Mouse (Mus musculus) small intestine, adult 2 months (tissue): Measurements from ENCODE around the gene Hivep3. TPM values are rescaled to one million over a fixed set of nuclear protein-coding genes. Genes with fewer than 3 reads are reported as not detected.

Experiments used
- H3K27ac ChIP-seq: fragments of 200-500 bp; 2 replicates; pipeline ENCODE4 v1.5.1; 2012; ENCODE audit warnings: low read depth, low read length, control low read depth, inconsistent platforms; ENCODE audit not compliant: insufficient read depth
- H3K27me3 ChIP-seq: fragments of 200-500 bp; 2 replicates; pipeline ENCODE4 v1.6.1; 2012; ENCODE audit warnings: mild to moderate bottlenecking, moderate library complexity, low read length, inconsistent platforms; ENCODE audit not compliant: control insufficient read depth, insufficient read depth
- H3K36me3 ChIP-seq: fragments of 200-500 bp; 2 replicates; pipeline ENCODE4 v1.6.1; 2012; ENCODE audit warnings: mild to moderate bottlenecking, low read length, control low read depth, inconsistent platforms; ENCODE audit not compliant: control insufficient read depth, insufficient read depth
- H3K4me1 ChIP-seq: fragments of 200-500 bp; 2 replicates; pipeline ENCODE4 v1.6.1; 2012; ENCODE audit warnings: low read length, inconsistent platforms, mixed read lengths; ENCODE audit not compliant: control insufficient read depth, insufficient read depth, insufficient read length
- H3K4me3 ChIP-seq: fragments of 200-500 bp; 2 replicates; pipeline ENCODE4 v1.5.1; 2012; ENCODE audit warnings: low read depth, mild to moderate bottlenecking, control low read depth, inconsistent platforms, low read length, moderate library complexity
- CTCF ChIP-seq: fragments of 200-500 bp; IDR thresholded peaks from 2 replicates; pipeline ENCODE4 v1.5.1; 2012; ENCODE audit warnings: low read depth, mild to moderate bottlenecking, control low read depth, inconsistent platforms, low read length, moderate library complexity, mixed read lengths; ENCODE audit not compliant: insufficient replicate concordance, insufficient read length; ENCODE audit errors: extremely low read depth
- POLR2A ChIP-seq: fragments of 200-500 bp; IDR thresholded peaks from 2 replicates; pipeline ENCODE4 v1.6.1; 2012; ENCODE audit warnings: low read depth, mild to moderate bottlenecking, control low read depth, inconsistent platforms, low read length, moderate library complexity
- WGBS: fragments of 180-500 bp; shearing (Covaris S2); methylation state at CpG from one replicate; pipeline ENCODE4 v1.1.7; 2018; 5-methylcytosine and 5-hydroxymethylcytosine counted together
- polyA plus RNA-seq: library from polyadenylated mRNA; depleted of rRNA; stranded (reverse); fragments of >200 nt; gene quantifications from 2 replicates; pipeline ENCODE4 v1.2.3, GENCODE M21; 2012

Hivep3 gene
- polyA plus RNA-seq, 1 experiment = 3.3 TPM

GRCm38 (mm10) chr4:120161166-120161949 lies 427.8 kb downstream of the Hivep3 start, which contains the start of gene Edn2:
TSS of gene Edn2 (plus strand) at chr4:120161206.
- Histone ChIP-seq H3K4me1 (peaks cover 45% of the 10 kb centered on the region), H3K4me3 (peak within 1 kb of the TSS; percentile 81), H3K36me3 (peaks cover 23% of the 10 kb centered on the region), H3K27me3 (no peaks in the 10 kb centered on the region), H3K27ac (peak within 1 kb of the TSS; percentile 97)
- WGBS = 12% methylated on average over 29 of the region's 29 CpGs
- TF ChIP-seq CTCF = no peak
- peak; percentile 97 for TF ChIP-seq POLR2A

DNA sequence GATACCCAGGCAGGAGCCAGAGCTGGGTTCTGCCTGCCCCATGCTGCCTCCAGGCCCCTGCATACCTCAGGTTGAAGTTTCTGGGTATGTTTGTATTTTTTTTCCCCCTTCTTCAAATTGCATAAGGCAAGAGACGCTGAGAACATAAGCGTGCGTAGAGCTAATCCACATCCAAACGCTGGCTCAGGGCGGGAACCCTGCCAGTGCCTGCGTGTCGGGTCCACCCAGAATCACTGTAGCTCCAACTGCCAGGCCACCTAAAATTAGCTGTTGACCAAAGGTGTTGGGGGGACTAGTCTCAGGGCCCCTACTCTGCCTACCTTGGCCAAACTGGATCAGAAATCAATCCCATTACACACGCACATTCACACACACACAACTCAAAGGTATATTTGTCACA lies 429.0 kb downstream of the Hivep3 start:
- H3K27ac ChIP-seq = no peak overlapping the region
- no peak for TF ChIP-seq POLR2A
- no peak for TF ChIP-seq CTCF
- peaks cover 33% of the 10 kb centered on the region for H3K36me3 ChIP-seq
- H3K27me3 ChIP-seq = no peaks in the 10 kb centered on the region
- H3K4me3 ChIP-seq = peak overlapping the region; percentile 81
- peaks cover 55% of the 10 kb centered on the region for H3K4me1 ChIP-seq
- WGBS = 22% methylated on average over 8 of the region's 8 CpGs

GRCm38 (mm10) chr4:120163242-120163641 lies 429.7 kb downstream of the Hivep3 start:
- TF ChIP-seq CTCF = no peak
- no peak for TF ChIP-seq POLR2A
- H3K27ac ChIP-seq = 0 out of 2 replicates have a peak overlapping the region, but pooled peaks have one; percentile 25
- WGBS = 20% methylated on average over 10 of the region's 11 CpGs
- H3K4me1 ChIP-seq = peaks cover 58% of the 10 kb centered on the region
- H3K36me3 ChIP-seq = peaks cover 33% of the 10 kb centered on the region
- H3K27me3 ChIP-seq = no peaks in the 10 kb centered on the region
- peak overlapping the region; percentile 81 for H3K4me3 ChIP-seq

GRCm38 (mm10) chr4:120164316-120164715 lies 430.7 kb downstream of the Hivep3 start:
- no peak for TF ChIP-seq CTCF
- no peak for TF ChIP-seq POLR2A
- H3K4me3 ChIP-seq = peak overlapping the region; percentile 81; the same call in 1 of the 2 replicates
- no peaks in the 10 kb centered on the region for H3K27me3 ChIP-seq
- peaks cover 33% of the 10 kb centered on the region for H3K36me3 ChIP-seq
- no peak overlapping the region for H3K27ac ChIP-seq
- WGBS = 56% methylated on average over 5 of the region's 5 CpGs
- H3K4me1 ChIP-seq = peaks cover 67% of the 10 kb centered on the region

- WGBS = 35% methylated on average over 6 of the region's 6 CpGs
- Histone ChIP-seq H3K4me3 (no peak overlapping the region), H3K4me1 (peaks cover 68% of the 10 kb centered on the region), H3K27ac (peak overlapping the region; percentile 91), H3K27me3 (no peaks in the 10 kb centered on the region), H3K36me3 (peaks cover 33% of the 10 kb centered on the region)
- TF ChIP-seq CTCF (0 out of 2 replicates have a peak, but pooled peaks have one; percentile 0), POLR2A (no peak)
Observed at GRCm38 (mm10) chr4:120167778-120168177, 434.2 kb downstream of the Hivep3 start.

- Histone ChIP-seq H3K36me3 (peaks cover 33% of the 10 kb centered on the region), H3K27ac (no peak overlapping the region), H3K27me3 (no peaks in the 10 kb centered on the region), H3K4me1 (peaks cover 65% of the 10 kb centered on the region), H3K4me3 (no peak overlapping the region)
- 67% methylated on average over 4 of the region's 4 CpGs for WGBS
- TF ChIP-seq CTCF (no peak), POLR2A (no peak)
Observed at GRCm38 (mm10) chr4:120168346-120168745, 434.8 kb downstream of the Hivep3 start.

GRCm38 (mm10) chr4:120170387-120170936 lies 436.9 kb downstream of the Hivep3 start:
- Histone ChIP-seq H3K4me3 (no peak overlapping the region), H3K4me1 (peaks cover 48% of the 10 kb centered on the region), H3K36me3 (peaks cover 14% of the 10 kb centered on the region), H3K27ac (peak overlapping the region; percentile 76), H3K27me3 (no peaks in the 10 kb centered on the region)
- WGBS = 14% methylated on average over 9 of the region's 9 CpGs
- no peak for TF ChIP-seq CTCF
- no peak for TF ChIP-seq POLR2A
